Mouse (Mus musculus): ENCODE data around the gene Atp1a2. TPM values are rescaled to one million over a fixed set of nuclear protein-coding genes. Genes with fewer than 3 reads are reported as not detected.

The Atp1a2 gene
- polyA plus RNA-seq, 1 experiment from 2014 or later: 12.9 TPM

DNA sequence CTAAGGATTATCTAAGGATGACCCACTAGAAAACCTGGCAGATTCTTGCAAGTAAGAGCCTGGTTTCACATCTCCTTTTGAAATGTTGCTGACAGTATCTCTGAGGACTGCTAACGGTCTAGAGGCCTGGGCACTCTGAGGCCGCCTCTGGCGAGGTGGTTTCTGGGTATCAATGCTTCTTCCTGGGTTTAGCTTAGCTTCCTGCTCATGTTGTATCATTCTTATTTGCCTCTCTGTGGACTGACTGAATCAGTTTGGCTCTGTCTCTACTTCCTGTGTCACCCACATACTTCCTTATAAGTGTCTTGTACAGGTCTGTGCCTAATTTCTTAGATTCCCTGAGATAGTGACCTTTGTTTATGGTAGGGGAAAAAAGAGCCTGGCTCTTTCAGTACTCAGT, 20.7 kb downstream of the Atp1a2 start:
- ATAC-seq: no peak
- Histone ChIP-seq H3K9ac (ENCODE audit: low read length) (no peak overlapping the region), H3K4me3 (ENCODE audit: low read depth, low read length) (no peak overlapping the region), H3K9me3 (replicated peaks; ENCODE audit: control insufficient read depth, low read length) (no peaks in the 10 kb centered on the region), H3K36me3 (ENCODE audit: control insufficient read depth, insufficient read depth, low read length) (no peaks in the 10 kb centered on the region; the same call in 1 of the 2 replicates), H3K4me2 (ENCODE audit: low read length) (no peak overlapping the region), H3K4me1 (ENCODE audit: control insufficient read depth, insufficient read depth, low read length) (no peaks in the 10 kb centered on the region), H3K27ac (ENCODE audit: low read depth, low read length) (no peak overlapping the region), H3K27me3 (replicated peaks; ENCODE audit: control insufficient read depth, insufficient read depth, low read length) (no peaks in the 10 kb centered on the region)
- no peak for DNase-seq (ENCODE audit: low spot score)
- WGBS: 93% methylated on average over 3 of the region's 3 CpGs

DNA sequence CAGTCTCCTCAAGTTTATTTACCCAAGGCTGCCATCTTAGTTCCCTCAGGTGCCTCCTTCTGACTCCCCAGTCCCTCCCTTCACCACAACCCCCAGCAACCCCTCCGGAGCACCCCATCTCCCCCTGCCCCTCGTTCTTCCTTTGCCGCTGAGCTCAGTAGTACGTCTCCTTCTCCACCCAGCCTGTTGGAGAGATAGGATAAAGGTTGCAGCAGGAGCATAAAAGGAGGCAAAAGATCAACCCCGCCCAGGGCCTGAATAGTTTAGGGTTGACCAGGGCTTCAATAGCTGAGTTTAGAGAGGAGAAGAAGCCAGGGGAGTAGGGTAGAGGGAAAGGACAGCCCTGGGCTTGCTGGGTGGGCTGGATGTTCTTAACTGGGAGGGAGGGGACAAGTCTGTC, 23.3 kb downstream of the Atp1a2 start:
- Histone ChIP-seq H3K9ac (ENCODE audit: low read length) (no peak overlapping the region), H3K4me2 (ENCODE audit: low read length) (no peak overlapping the region), H3K27me3 (replicated peaks; ENCODE audit: control insufficient read depth, insufficient read depth, low read length) (no peaks in the 10 kb centered on the region), H3K36me3 (ENCODE audit: control insufficient read depth, insufficient read depth, low read length) (no peaks in the 10 kb centered on the region; the same call in 1 of the 2 replicates), H3K4me3 (ENCODE audit: low read depth, low read length) (no peak overlapping the region), H3K4me1 (ENCODE audit: control insufficient read depth, insufficient read depth, low read length) (peaks cover 8% of the 10 kb centered on the region), H3K27ac (ENCODE audit: low read depth, low read length) (no peak overlapping the region), H3K9me3 (replicated peaks; ENCODE audit: control insufficient read depth, low read length) (no peaks in the 10 kb centered on the region)
- ATAC-seq (no peak), DNase-seq (ENCODE audit: low spot score) (no peak)
- WGBS: 70% methylated on average over 5 of the region's 5 CpGs

DNA sequence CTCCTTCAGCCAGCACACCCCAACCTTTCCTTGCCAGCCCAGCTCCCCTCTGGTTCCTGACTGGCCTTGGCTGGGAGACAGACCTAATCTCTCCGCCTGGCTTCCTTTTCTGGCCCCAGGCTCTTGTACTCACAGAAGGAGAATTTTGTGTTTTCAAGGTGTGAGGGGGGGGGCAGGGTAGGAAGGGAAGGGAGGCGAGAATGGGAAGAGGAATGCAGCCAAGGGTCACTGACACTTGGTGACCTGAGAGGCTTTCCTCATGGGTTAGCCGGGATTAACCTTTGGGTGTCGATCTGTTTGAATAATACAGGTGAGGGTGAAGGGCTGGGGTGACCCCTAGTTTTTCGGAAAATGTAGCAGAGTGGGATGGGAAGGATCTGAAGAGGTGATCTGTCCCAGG, 23.7 kb downstream of the Atp1a2 start:
- Histone ChIP-seq H3K4me2 (ENCODE audit: low read length) (no peak overlapping the region), H3K9ac (ENCODE audit: low read length) (no peak overlapping the region), H3K27ac (ENCODE audit: low read depth, low read length) (no peak overlapping the region), H3K9me3 (replicated peaks; ENCODE audit: control insufficient read depth, low read length) (no peaks in the 10 kb centered on the region), H3K4me1 (ENCODE audit: control insufficient read depth, insufficient read depth, low read length) (peaks cover 8% of the 10 kb centered on the region), H3K36me3 (ENCODE audit: control insufficient read depth, insufficient read depth, low read length) (no peaks in the 10 kb centered on the region; the same call in 1 of the 2 replicates), H3K4me3 (ENCODE audit: low read depth, low read length) (no peak overlapping the region), H3K27me3 (replicated peaks; ENCODE audit: control insufficient read depth, insufficient read depth, low read length) (no peaks in the 10 kb centered on the region)
- no peak for DNase-seq (ENCODE audit: low spot score)
- no peak for ATAC-seq
- 72% methylated on average over 5 of the region's 5 CpGs for WGBS

DNA sequence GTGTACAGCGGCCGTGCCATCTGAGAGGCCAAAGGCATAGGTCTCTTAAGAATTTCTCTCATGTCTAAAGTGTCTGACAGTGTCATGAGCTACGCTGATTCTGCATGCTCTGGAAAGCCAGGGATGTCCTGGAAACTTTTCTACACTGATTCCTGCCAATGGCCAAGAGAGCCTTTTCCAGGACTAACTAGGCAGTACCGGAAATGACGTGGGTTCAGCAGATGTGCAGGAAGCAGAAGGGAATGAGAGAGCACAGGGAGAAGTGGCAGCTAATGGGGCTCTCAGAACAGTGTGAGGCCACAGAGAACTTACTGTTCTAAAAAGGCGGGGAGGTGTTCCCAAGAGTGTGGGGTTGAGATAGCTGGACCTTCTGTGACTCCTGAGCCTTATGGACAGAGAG, 24.5 kb downstream of the Atp1a2 start:
- no peak overlapping the region for H3K4me3 ChIP-seq (ENCODE audit: low read depth, low read length)
- H3K9me3 ChIP-seq (replicated peaks; ENCODE audit: control insufficient read depth, low read length): no peaks in the 10 kb centered on the region
- H3K9ac ChIP-seq (ENCODE audit: low read length): no peak overlapping the region
- H3K27me3 ChIP-seq (replicated peaks; ENCODE audit: control insufficient read depth, insufficient read depth, low read length): no peaks in the 10 kb centered on the region
- H3K36me3 ChIP-seq (ENCODE audit: control insufficient read depth, insufficient read depth, low read length): no peaks in the 10 kb centered on the region
- DNase-seq (ENCODE audit: low spot score) (no peak), ATAC-seq (no peak)
- H3K27ac ChIP-seq (ENCODE audit: low read depth, low read length): no peak overlapping the region
- H3K4me2 ChIP-seq (ENCODE audit: low read length): no peak overlapping the region
- WGBS: 93% methylated on average over 6 of the region's 6 CpGs
- H3K4me1 ChIP-seq (ENCODE audit: control insufficient read depth, insufficient read depth, low read length): peaks cover 8% of the 10 kb centered on the region

DNA sequence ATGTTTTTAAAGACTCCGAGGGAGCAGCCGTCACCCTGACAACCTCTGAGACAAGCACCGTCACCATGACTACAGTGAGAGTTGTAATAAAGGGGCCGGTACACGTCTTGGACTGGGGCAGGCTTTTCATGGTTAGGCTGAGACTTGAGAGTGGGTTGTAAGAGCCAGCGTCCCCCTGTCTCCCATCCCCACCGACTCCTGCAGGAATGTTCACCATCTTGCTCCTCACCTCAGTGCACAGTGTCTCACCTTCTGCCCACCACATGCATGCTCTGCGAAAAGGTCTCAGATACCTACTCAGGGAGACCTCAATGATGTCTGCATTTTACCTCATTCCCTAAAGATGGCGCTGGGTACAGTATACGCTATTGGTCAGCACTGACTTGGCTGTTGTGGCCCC, 26.1 kb downstream of the Atp1a2 start:
- ATAC-seq (peak; percentile 90), DNase-seq (ENCODE audit: low spot score) (peak; percentile 79)
- 27% methylated on average over 10 of the region's 10 CpGs for WGBS
- Histone ChIP-seq H3K9me3 (replicated peaks; ENCODE audit: control insufficient read depth, low read length) (no peaks in the 10 kb centered on the region), H3K4me1 (ENCODE audit: control insufficient read depth, insufficient read depth, low read length) (peaks cover 8% of the 10 kb centered on the region), H3K4me2 (ENCODE audit: low read length) (no peak overlapping the region), H3K4me3 (ENCODE audit: low read depth, low read length) (no peak overlapping the region), H3K36me3 (ENCODE audit: control insufficient read depth, insufficient read depth, low read length) (no peaks in the 10 kb centered on the region), H3K27ac (ENCODE audit: low read depth, low read length) (0 out of 2 replicates have a peak overlapping the region, but pooled peaks have one; percentile 28), H3K9ac (ENCODE audit: low read length) (no peak overlapping the region), H3K27me3 (replicated peaks; ENCODE audit: control insufficient read depth, insufficient read depth, low read length) (no peaks in the 10 kb centered on the region)

DNA sequence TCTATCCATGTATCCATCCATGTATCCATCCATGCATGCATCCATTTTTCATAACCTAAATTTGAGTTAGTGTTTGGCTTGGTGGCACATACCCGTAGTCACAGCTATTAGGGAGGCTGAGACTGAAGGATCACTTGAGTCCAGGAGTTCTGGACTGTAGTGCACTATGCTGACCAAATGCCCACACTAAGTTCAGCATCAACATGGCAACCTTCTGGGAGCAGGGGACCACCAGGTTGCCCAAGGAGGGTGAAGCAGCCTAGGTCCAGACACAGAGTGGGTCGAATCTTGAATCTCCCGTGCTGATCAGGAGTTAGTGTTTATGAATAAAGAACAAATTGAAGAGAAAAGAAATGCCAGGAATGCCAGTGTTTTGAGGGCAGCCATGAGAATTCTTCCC, 26.7 kb downstream of the Atp1a2 start:
- ATAC-seq: peak; percentile 47
- WGBS: 65% methylated on average over 3 of the region's 3 CpGs
- Histone ChIP-seq H3K27me3 (replicated peaks; ENCODE audit: control insufficient read depth, insufficient read depth, low read length) (no peaks in the 10 kb centered on the region), H3K9me3 (replicated peaks; ENCODE audit: control insufficient read depth, low read length) (no peaks in the 10 kb centered on the region), H3K4me1 (ENCODE audit: control insufficient read depth, insufficient read depth, low read length) (peaks cover 8% of the 10 kb centered on the region), H3K36me3 (ENCODE audit: control insufficient read depth, insufficient read depth, low read length) (no peaks in the 10 kb centered on the region), H3K4me3 (ENCODE audit: low read depth, low read length) (no peak overlapping the region), H3K27ac (ENCODE audit: low read depth, low read length) (peak overlapping the region; percentile 28; the same call in 1 of the 2 replicates), H3K4me2 (ENCODE audit: low read length) (no peak overlapping the region), H3K9ac (ENCODE audit: low read length) (no peak overlapping the region)
- no peak for DNase-seq (ENCODE audit: low spot score)

DNA sequence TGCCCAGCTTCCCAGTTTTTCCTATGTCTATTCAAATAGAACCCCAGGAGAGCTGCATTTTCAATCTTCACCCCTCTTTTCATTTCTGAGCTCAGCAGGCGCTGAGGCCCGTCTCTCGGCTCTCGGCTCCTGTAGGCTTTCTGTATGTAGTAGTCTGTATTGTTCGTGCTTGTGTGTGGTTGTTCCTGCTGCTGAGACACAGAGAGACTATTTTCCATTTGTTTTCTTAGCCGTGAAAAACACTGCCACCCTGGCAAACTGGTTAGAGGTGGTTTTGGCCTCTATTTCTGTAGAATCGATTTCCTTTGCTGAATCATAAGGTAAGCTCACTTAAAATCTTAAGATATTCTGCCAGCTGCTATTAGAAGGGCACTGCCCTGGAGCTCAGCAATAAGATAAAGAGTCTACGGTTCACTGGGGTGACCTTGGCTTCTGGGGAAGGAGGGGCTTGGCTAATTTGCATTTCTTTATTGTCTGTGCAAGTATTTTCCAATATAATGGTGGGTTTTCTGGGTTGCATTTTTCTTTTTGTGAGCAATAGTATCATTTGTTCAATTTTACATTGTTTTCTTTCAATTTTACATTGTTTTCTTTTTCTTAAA, 36.3 kb downstream of the Atp1a2 start, which contains the start of gene Igsf8:
Gene Igsf8 (plus strand): TSS at position 165 of the 602 bp plus-strand sequence.
- 8% methylated on average over 8 of the region's 8 CpGs for WGBS
- ATAC-seq: peak; percentile 62
- H3K27ac ChIP-seq (ENCODE audit: low read depth, low read length): peak within 1 kb of the TSS; percentile 45

DNA sequence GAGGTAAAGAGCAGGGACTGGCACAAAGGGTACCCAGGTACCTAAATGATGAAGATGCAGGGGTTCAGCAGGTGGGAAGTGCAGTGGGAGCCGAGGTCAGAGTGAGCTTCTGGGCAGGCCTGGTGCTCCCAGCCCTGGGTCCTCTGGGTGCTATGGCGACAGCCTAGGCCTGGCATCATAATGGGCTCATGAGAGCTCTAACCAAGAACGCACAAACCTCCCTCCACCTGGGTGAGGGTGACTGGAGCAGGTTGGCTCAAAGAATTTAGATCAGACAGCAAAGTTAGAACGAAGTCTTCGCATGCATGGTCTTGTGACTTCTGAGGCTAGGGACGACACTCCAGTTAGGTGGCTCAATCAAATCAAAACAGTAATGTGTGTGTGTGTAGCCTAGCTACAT, 39.5 kb downstream of the Atp1a2 start, which contains the start of gene Atp1a4:
Gene Atp1a4 (minus strand): TSS at position 101 of the 400 bp plus-strand sequence.
- Histone ChIP-seq H3K9me3 (replicated peaks; ENCODE audit: control insufficient read depth, low read length) (no peaks in the 10 kb centered on the region), H3K36me3 (ENCODE audit: control insufficient read depth, insufficient read depth, low read length) (no peaks in the 10 kb centered on the region), H3K9ac (ENCODE audit: low read length) (no peak within 1 kb of the TSS), H3K4me3 (ENCODE audit: low read depth, low read length) (no peak within 1 kb of the TSS), H3K4me1 (ENCODE audit: control insufficient read depth, insufficient read depth, low read length) (no peaks in the 10 kb centered on the region), H3K4me2 (ENCODE audit: low read length) (no peak within 1 kb of the TSS), H3K27ac (ENCODE audit: low read depth, low read length) (no peak within 1 kb of the TSS), H3K27me3 (replicated peaks; ENCODE audit: control insufficient read depth, insufficient read depth, low read length) (no peaks in the 10 kb centered on the region)
- DNase-seq (ENCODE audit: low spot score) (no peak), ATAC-seq (no peak)
- 89% methylated on average over 6 of the region's 6 CpGs for WGBS

More for the DNA sequence above, 36.3 kb downstream of the Atp1a2 start, which contains the start of gene Igsf8:
- Histone ChIP-seq H3K4me3 (ENCODE audit: low read depth, low read length) (no peak within 1 kb of the TSS), H3K9me3 (replicated peaks; ENCODE audit: control insufficient read depth, low read length) (no peaks in the 10 kb centered on the region), H3K36me3 (ENCODE audit: control insufficient read depth, insufficient read depth, low read length) (no peaks in the 10 kb centered on the region), H3K9ac (ENCODE audit: low read length) (no peak within 1 kb of the TSS), H3K4me1 (ENCODE audit: control insufficient read depth, insufficient read depth, low read length) (no peaks in the 10 kb centered on the region), H3K27me3 (replicated peaks; ENCODE audit: control insufficient read depth, insufficient read depth, low read length) (no peaks in the 10 kb centered on the region), H3K4me2 (ENCODE audit: low read length) (no peak within 1 kb of the TSS)
- peak; percentile 39 for DNase-seq (ENCODE audit: low spot score)

DNA sequence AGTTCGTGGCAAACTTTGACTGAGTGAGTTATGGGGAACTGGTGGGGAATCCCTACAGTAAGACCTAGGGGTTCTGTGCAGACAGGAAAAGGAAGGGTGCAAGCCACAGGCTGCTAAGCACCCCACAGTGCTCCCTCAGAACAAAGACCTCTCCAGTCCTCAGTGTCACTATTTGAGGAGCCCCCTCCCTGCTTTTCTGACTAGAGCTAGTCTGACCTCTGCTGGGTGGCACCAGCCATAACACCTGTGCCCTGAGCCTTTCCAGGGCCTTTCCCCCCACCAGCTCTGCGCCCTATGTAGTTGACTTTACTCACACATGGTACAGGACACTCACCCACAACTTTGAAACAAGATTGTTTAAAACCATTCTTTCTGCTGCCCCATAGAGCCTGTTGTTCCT, 50.2 kb downstream of the Atp1a2 start:
- H3K4me1 ChIP-seq (ENCODE audit: control insufficient read depth, insufficient read depth, low read length): peaks cover 8% of the 10 kb centered on the region; the same call in 1 of the 2 replicates
- no peak overlapping the region for H3K9ac ChIP-seq (ENCODE audit: low read length)
- no peak overlapping the region for H3K4me2 ChIP-seq (ENCODE audit: low read length)
- ATAC-seq (peak; percentile 74), DNase-seq (ENCODE audit: low spot score) (peak; percentile 61)
- no peak overlapping the region for H3K4me3 ChIP-seq (ENCODE audit: low read depth, low read length)
- no peaks in the 10 kb centered on the region for H3K9me3 ChIP-seq (replicated peaks; ENCODE audit: control insufficient read depth, low read length)
- no peaks in the 10 kb centered on the region for H3K36me3 ChIP-seq (ENCODE audit: control insufficient read depth, insufficient read depth, low read length)
- WGBS: 42% methylated on average over 2 of the region's 2 CpGs
- H3K27me3 ChIP-seq (replicated peaks; ENCODE audit: control insufficient read depth, insufficient read depth, low read length): no peaks in the 10 kb centered on the region
- no peak overlapping the region for H3K27ac ChIP-seq (ENCODE audit: low read depth, low read length)
